Mouse (Mus musculus): Measurements from ENCODE around the gene Dock2. TPM values are rescaled to one million over a fixed set of nuclear protein-coding genes. Genes with fewer than 3 reads are reported as not detected.
A peak's percentile ranks its signal among the peaks of the same experiment; 100 is the strongest.

Dock2 gene
- polyA plus RNA-seq, 1 experiment from 2014 or later = 0.59 TPM

DNA sequence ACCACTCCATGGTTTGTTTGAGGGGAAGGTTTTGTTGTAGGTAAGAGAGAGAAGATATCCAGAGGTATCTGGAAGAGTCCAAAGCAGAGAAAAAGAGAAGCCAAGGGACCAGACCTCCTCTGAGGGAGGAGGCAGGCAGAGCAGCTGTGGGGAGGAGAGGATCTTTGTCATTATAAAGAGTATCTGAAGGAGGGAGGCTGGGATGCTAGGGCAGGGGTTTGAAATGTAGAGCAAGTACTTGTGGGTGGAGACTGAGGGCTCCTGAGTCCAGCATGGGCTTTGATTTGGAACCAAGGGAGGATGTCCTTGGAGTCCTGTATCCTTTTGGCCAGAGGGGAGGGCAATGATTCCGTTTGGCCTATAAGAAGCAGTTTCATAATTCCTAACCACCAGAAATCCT lies 346.2 kb downstream of the Dock2 start:
- DNase-seq (ENCODE audit: low spot score) = no peak
- no peaks in the 10 kb centered on the region for H3K27me3 ChIP-seq (replicated peaks; ENCODE audit: low read depth, poor library complexity, severe bottlenecking)
- 78% methylated on average over 1 of the region's 1 CpGs for WGBS
- no peak overlapping the region for H3K4me3 ChIP-seq
- no peaks in the 10 kb centered on the region for H3K4me1 ChIP-seq
- no peak overlapping the region for H3K27ac ChIP-seq (replicated peaks)
- no peaks in the 10 kb centered on the region for H3K36me3 ChIP-seq (replicated peaks)
- no peaks in the 10 kb centered on the region for H3K9me3 ChIP-seq

DNA sequence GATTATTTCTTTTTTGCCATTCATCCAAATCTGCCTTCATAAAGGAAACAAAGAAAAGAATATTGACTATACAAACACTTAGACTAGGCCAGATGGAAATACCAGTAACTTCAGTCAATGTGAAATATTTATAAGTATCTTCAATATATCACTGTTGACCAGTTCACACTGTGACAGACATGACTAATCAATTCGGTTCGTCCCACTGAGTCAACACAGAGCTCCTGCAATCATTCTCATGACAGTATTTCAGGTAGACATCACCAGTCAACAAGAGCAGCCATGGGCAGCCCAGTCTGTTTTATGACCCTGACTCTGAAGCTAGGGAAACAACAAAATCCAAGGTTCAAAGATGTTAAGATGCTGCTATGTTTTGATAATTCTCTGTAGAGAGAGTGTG lies 351.7 kb downstream of the Dock2 start:
- no peak for DNase-seq (ENCODE audit: low spot score)
- Histone ChIP-seq H3K4me1 (no peaks in the 10 kb centered on the region), H3K27me3 (replicated peaks; ENCODE audit: low read depth, poor library complexity, severe bottlenecking) (no peaks in the 10 kb centered on the region), H3K9me3 (no peaks in the 10 kb centered on the region), H3K27ac (replicated peaks) (no peak overlapping the region), H3K36me3 (replicated peaks) (no peaks in the 10 kb centered on the region), H3K4me3 (no peak overlapping the region)
- WGBS = 91% methylated on average over 2 of the region's 2 CpGs

DNA sequence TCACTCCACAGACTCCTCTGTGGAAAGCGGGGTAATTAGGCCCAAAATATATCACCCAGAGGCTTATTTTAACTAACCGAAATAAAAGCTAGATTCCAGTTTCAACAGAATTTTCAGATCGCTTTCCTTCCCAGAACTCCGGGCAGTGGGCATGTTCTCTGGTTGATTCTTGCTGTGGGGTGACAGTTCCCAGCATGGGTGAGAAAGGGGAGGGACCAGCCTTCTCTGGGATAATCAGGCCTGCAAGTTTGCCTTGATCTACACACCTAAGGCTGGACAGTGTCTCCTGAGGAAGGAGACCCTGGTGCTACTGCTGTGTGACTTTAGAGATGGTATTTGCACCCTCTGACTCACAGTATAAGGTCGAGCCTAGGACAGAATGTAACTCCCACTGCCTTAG lies 352.3 kb downstream of the Dock2 start:
- H3K9me3 ChIP-seq = no peaks in the 10 kb centered on the region
- H3K27me3 ChIP-seq (replicated peaks; ENCODE audit: low read depth, poor library complexity, severe bottlenecking) = no peaks in the 10 kb centered on the region
- 79% methylated on average over 5 of the region's 5 CpGs for WGBS
- no peak overlapping the region for H3K27ac ChIP-seq (replicated peaks)
- DNase-seq (ENCODE audit: low spot score) = no peak
- no peaks in the 10 kb centered on the region for H3K36me3 ChIP-seq (replicated peaks)
- H3K4me1 ChIP-seq = no peaks in the 10 kb centered on the region
- no peak overlapping the region for H3K4me3 ChIP-seq

DNA sequence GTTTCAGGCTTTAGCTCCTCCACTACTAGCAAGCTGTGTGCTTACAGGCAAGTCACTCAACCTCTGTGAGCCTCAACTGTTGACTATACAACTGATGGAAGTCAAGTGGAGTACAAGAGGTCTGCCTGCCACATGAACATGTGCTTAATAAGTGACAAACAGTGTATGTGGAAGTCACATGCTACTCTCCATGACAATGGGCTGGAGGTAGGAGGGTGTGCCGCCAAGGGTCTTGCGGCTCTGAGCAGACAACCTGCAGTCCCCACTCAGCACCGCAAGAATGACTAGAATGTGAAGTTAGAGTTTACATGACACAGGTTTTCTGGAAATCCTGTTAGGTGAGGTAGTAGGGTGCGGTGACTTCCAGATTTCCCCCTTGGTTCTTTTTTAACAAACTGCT lies 352.8 kb downstream of the Dock2 start:
- Histone ChIP-seq H3K27me3 (replicated peaks; ENCODE audit: low read depth, poor library complexity, severe bottlenecking) (no peaks in the 10 kb centered on the region), H3K4me3 (no peak overlapping the region), H3K4me1 (no peaks in the 10 kb centered on the region), H3K9me3 (no peaks in the 10 kb centered on the region), H3K36me3 (replicated peaks) (no peaks in the 10 kb centered on the region), H3K27ac (replicated peaks) (no peak overlapping the region)
- 91% methylated on average over 4 of the region's 4 CpGs for WGBS
- no peak for DNase-seq (ENCODE audit: low spot score)

DNA sequence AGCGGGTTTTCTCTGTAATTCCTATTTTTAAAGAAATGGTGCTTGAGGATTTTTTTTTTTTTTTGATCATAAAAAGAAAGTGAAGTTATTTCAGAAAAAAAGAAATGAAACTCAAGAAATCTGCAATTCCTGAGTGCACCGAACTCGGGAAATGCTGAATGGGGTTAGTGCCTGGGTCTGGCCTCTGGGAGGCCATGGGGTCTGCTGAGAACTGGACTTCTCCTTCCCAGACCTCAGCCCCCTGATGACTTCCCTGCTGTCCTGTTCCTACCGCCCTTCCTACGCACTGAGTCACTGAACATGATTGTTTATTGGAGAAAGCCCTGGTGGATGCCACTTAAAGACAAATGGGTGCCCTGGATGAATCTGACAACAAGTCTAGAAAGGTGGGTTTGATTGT lies 356.5 kb downstream of the Dock2 start:
- DNase-seq (ENCODE audit: low spot score) = no peak
- Histone ChIP-seq H3K9me3 (no peaks in the 10 kb centered on the region), H3K27me3 (replicated peaks; ENCODE audit: low read depth, poor library complexity, severe bottlenecking) (no peaks in the 10 kb centered on the region), H3K27ac (replicated peaks) (no peak overlapping the region), H3K4me3 (no peak overlapping the region), H3K4me1 (no peaks in the 10 kb centered on the region), H3K36me3 (replicated peaks) (no peaks in the 10 kb centered on the region)
- 81% methylated on average over 5 of the region's 5 CpGs for WGBS

DNA sequence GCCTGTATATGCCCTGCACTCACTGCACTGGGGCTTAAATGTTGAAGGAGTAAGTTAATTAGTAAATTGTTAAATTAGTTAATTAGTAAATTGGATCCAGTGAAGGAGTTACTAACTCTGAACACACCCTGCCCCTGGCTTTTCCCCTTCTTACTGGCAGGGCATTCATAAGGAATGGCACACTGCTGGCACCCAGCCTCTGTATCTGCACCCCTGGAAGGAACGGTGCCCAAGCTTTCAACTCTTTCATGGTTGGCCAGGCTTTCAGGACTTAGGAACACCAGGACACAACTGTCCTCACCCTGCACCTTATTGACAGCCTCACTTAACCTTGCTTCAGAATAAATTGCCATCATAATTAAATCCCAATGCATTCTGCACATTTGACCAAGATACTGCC lies 359.1 kb downstream of the Dock2 start:
- WGBS = 84% methylated on average over 1 of the region's 1 CpGs

DNA sequence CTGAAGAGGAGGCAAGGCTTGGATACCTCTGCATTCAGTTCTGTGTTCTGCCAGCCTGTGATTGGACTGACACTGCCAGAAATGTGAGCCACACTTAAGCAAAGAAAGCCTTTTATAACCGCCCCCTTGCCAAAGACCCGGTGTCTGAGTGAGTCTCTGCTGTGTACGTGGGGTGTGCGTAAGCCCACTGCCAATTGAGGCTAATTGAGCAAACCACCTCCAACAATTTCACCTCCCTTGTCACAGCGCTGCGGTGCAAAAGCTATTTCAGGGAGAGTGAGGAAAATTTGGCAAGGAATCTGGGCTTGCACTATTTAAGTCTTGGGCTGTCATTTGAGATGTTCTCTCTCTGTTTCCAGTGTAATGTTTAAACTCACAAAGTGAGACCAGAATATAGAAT lies 362.6 kb downstream of the Dock2 start:
- Histone ChIP-seq H3K4me3 (no peak overlapping the region), H3K9me3 (no peaks in the 10 kb centered on the region), H3K36me3 (replicated peaks) (no peaks in the 10 kb centered on the region), H3K4me1 (peaks cover 16% of the 10 kb centered on the region), H3K27ac (replicated peaks) (no peak overlapping the region), H3K27me3 (replicated peaks; ENCODE audit: low read depth, poor library complexity, severe bottlenecking) (no peaks in the 10 kb centered on the region)
- WGBS = 62% methylated on average over 6 of the region's 6 CpGs
- no peak for DNase-seq (ENCODE audit: low spot score)

More for the DNA sequence above, 359.1 kb downstream of the Dock2 start:
- Histone ChIP-seq H3K4me3 (no peak overlapping the region), H3K9me3 (no peaks in the 10 kb centered on the region), H3K4me1 (peaks cover 10% of the 10 kb centered on the region; the same call in 1 of the 2 replicates), H3K36me3 (replicated peaks) (no peaks in the 10 kb centered on the region), H3K27me3 (replicated peaks; ENCODE audit: low read depth, poor library complexity, severe bottlenecking) (no peaks in the 10 kb centered on the region), H3K27ac (replicated peaks) (no peak overlapping the region)
- no peak for DNase-seq (ENCODE audit: low spot score)

DNA sequence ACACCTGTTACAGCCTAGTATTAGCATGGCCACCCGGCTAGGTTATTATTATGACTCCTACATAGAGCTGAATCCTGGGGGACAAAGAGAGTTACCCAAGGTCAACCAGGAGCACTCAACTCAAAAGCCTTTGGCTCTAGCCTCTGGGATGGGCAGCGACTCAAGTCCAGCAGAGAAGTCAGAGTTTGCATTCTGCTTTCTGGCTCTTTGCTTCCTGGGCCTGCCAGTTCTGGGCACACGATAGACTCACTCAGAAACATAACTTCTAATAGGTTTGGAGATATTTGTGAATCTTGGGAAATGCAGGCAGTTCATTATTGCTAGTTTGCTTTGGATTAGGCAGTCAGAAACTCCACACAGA lies 367.1 kb downstream of the Dock2 start:
- peaks cover 22% of the 10 kb centered on the region for H3K4me1 ChIP-seq
- H3K9me3 ChIP-seq = no peaks in the 10 kb centered on the region
- H3K27me3 ChIP-seq (replicated peaks; ENCODE audit: low read depth, poor library complexity, severe bottlenecking) = no peaks in the 10 kb centered on the region
- no peak overlapping the region for H3K4me3 ChIP-seq
- no peak for DNase-seq (ENCODE audit: low spot score)
- H3K36me3 ChIP-seq (replicated peaks) = no peaks in the 10 kb centered on the region
- 76% methylated on average over 3 of the region's 3 CpGs for WGBS
- no peak overlapping the region for H3K27ac ChIP-seq (replicated peaks)

DNA sequence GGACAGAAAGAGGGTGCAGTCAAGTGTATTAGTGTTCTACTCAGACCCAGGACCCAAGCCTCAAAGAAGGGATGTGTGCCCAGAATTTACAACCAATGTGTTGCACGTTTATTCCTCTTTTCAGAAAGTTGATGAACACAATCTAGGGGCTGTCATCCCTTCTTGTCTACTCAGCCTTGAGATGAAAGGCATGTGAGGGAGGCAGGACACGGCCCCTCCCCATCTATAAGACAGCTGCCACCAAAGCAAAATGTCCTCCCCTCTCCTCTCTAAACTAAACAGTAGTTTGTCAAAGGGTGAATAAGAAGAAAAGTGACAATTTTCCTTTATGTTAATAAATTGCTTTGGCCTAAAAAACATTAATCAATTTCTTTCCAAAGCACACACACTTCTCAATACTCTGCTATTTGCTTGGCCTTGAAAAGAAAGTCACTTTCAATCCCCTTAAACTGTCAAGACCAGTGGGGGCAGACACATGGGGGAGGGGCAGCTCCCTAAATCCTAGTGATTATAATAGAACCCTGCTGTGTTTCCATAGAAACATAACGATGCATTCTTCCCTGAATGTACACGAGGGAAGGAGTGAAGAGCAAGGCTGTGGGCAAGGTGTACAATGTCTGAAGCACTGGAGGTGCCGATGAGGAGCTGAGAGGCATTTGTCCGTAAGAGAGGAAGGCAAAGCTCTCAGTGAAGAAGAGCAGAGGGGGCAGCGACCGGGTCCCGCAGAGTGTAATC lies 367.6 kb downstream of the Dock2 start:
- Histone ChIP-seq H3K27me3 (replicated peaks; ENCODE audit: low read depth, poor library complexity, severe bottlenecking) (no peaks in the 10 kb centered on the region), H3K36me3 (replicated peaks) (no peaks in the 10 kb centered on the region), H3K9me3 (no peaks in the 10 kb centered on the region), H3K27ac (replicated peaks) (no peak overlapping the region), H3K4me1 (peaks cover 20% of the 10 kb centered on the region), H3K4me3 (no peak overlapping the region)
- DNase-seq (ENCODE audit: low spot score) = peak; percentile 35
- WGBS = 52% methylated on average over 9 of the region's 9 CpGs

DNA sequence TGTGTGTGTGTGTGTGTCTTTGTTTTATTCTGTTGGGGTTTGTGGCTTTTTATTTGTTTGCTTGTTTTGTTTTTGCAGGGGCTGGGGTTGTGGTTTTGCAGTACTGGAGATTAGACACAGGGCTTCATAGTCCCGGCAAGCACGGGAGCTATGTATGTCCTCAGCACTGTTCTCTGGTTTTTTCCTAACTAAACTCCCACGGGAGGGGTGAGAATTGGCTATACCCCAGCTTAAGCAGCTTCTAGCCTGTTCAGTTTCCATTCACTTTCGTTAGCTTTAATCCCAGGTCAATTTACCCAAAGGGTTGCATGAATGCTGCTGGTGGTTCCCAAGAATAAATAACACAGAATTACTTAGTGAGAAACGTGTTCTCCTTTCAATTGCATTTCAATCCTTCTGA lies 376.8 kb downstream of the Dock2 start:
- Histone ChIP-seq H3K27ac (replicated peaks) (no peak overlapping the region), H3K27me3 (replicated peaks; ENCODE audit: low read depth, poor library complexity, severe bottlenecking) (no peaks in the 10 kb centered on the region), H3K9me3 (no peaks in the 10 kb centered on the region), H3K36me3 (replicated peaks) (no peaks in the 10 kb centered on the region), H3K4me1 (peaks cover 16% of the 10 kb centered on the region), H3K4me3 (no peak overlapping the region)
- 48% methylated on average over 5 of the region's 5 CpGs for WGBS
- no peak for DNase-seq (ENCODE audit: low spot score)

DNA sequence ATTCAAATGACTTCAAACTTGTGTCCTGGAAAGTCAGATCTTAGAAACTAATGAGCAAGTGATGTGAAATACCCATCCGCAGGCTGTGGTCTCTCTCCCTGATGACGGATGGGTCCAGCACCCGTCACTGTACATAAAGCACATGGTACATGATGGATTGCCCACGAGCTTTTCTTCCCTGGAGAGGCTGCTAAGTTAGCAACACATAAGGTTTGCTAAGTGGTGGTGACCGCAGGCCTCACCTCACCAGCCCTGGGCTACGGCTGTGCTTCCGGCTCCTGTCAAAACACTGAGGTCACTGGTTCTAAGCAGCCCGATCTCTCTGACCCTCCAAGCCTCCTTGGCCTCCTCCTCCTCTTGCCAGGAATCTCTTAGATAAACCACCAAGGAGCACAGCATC lies 377.4 kb downstream of the Dock2 start:
- no peaks in the 10 kb centered on the region for H3K9me3 ChIP-seq
- 59% methylated on average over 8 of the region's 8 CpGs for WGBS
- peak; percentile 14 for DNase-seq (ENCODE audit: low spot score)
- H3K36me3 ChIP-seq (replicated peaks) = no peaks in the 10 kb centered on the region
- no peaks in the 10 kb centered on the region for H3K27me3 ChIP-seq (replicated peaks; ENCODE audit: low read depth, poor library complexity, severe bottlenecking)
- H3K4me1 ChIP-seq = peaks cover 16% of the 10 kb centered on the region
- H3K27ac ChIP-seq (replicated peaks) = no peak overlapping the region
- no peak overlapping the region for H3K4me3 ChIP-seq

DNA sequence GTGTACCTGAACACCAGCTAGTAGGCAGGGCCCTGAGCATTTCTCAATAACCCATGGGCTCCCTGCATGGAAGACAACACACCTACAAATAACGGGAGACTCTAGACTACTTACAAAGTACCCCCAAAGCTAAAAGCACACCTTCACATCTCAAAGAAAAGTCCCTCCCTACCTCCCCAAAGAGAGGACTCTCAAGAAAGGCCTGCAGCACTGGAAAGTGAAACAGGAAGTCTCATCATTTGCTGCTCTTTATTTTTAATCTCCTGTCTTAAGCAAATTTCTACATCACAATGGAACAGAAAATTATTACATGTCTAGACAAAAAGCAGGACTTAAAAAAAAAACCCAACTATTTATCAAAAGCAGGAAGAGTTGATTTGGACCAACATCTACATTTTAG lies 378.4 kb downstream of the Dock2 start:
- Histone ChIP-seq H3K27me3 (replicated peaks; ENCODE audit: low read depth, poor library complexity, severe bottlenecking) (no peaks in the 10 kb centered on the region), H3K4me1 (peaks cover 16% of the 10 kb centered on the region), H3K36me3 (replicated peaks) (no peaks in the 10 kb centered on the region), H3K27ac (replicated peaks) (no peak overlapping the region), H3K4me3 (no peak overlapping the region), H3K9me3 (no peaks in the 10 kb centered on the region)
- 90% methylated on average over 1 of the region's 1 CpGs for WGBS
- no peak for DNase-seq (ENCODE audit: low spot score)

DNA sequence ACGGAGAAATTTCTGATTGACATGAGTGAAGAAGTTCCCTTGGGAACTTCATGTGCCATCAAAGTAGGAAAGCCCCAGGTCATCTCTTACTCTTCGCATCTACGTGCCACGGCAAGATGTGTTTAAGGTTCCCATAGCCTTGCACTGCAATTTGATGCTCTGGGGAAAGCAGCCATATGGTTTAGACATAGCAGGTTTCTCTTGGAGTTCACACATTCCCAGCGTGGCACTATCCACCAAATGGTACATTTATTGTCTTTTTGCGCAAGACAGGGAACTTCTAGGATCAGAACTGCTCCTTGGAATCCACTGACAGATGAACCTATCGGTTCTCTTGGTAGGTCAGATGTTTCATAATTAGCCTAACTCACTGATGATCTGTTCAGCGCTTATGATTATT lies 382.3 kb downstream of the Dock2 start:
- no peak for DNase-seq (ENCODE audit: low spot score)
- Histone ChIP-seq H3K9me3 (no peaks in the 10 kb centered on the region), H3K4me3 (no peak overlapping the region), H3K4me1 (peaks cover 5% of the 10 kb centered on the region; the same call in 1 of the 2 replicates), H3K27me3 (replicated peaks; ENCODE audit: low read depth, poor library complexity, severe bottlenecking) (no peaks in the 10 kb centered on the region), H3K27ac (replicated peaks) (no peak overlapping the region), H3K36me3 (replicated peaks) (no peaks in the 10 kb centered on the region)
- 91% methylated on average over 8 of the region's 8 CpGs for WGBS
